Mouse (Mus musculus) brain, adult 2 months (tissue): Measurements from ENCODE around the gene Ndc1.
A peak's percentile ranks its signal among the peaks of the same experiment; 100 is the strongest.

ENCODE experiments used
- DNase-seq: peaks from one replicate; pipeline ENCODE4 v3.0.0; 2011; ENCODE audit warnings: low read depth, low spot score

Ndc1 gene

GRCm38 (mm10) chr4:107442288-107442687, 74.7 kb downstream of the Ndc1 start:
- DNase-seq: no peak

- no peak for DNase-seq
These were observed 75.4 kb downstream of the Ndc1 start for GRCm38 (mm10) chr4:107442891-107443483.

- DNase-seq: no peak
These were observed 76.0 kb downstream of the Ndc1 start for GRCm38 (mm10) chr4:107443621-107444020.

- DNase-seq: peak; percentile 25
These were observed 80.9 kb downstream of the Ndc1 start for GRCm38 (mm10) chr4:107448481-107448880.

GRCm38 (mm10) chr4:107449519-107449918, 81.9 kb downstream of the Ndc1 start:
- no peak for DNase-seq

- DNase-seq: no peak
These were observed 84.9 kb downstream of the Ndc1 start for GRCm38 (mm10) chr4:107452266-107453015.

GRCm38 (mm10) chr4:107453141-107453984, 85.8 kb downstream of the Ndc1 start:
- peak; percentile 74 for DNase-seq

- no peak for DNase-seq
These were observed 90.0 kb downstream of the Ndc1 start for GRCm38 (mm10) chr4:107457602-107458001.

GRCm38 (mm10) chr4:107458907-107459306, 91.3 kb downstream of the Ndc1 start:
- DNase-seq: no peak

- no peak for DNase-seq
These were observed 91.9 kb downstream of the Ndc1 start for GRCm38 (mm10) chr4:107459461-107459860.

- DNase-seq: no peak
These were observed 92.9 kb downstream of the Ndc1 start for GRCm38 (mm10) chr4:107460468-107460867.
